Mouse (Mus musculus): Measurements from ENCODE around the gene Pdhb.

The Pdhb gene

GRCm38 (mm10) chr14:8190556-8190955 is 17.7 kb upstream of the Pdhb start:
- DNase-seq (ENCODE audit: low spot score), result no peak

GRCm38 (mm10) chr14:8186278-8187045 is 13.6 kb upstream of the Pdhb start:
- no peak for DNase-seq (ENCODE audit: low spot score)

GRCm38 (mm10) chr14:8183330-8183729 is 10.5 kb upstream of the Pdhb start:
- DNase-seq (ENCODE audit: low spot score), result no peak

GRCm38 (mm10) chr14:8180371-8181035 is 7.7 kb upstream of the Pdhb start:
- no peak for DNase-seq (ENCODE audit: low spot score)

GRCm38 (mm10) chr14:8176251-8176650 is 3.4 kb upstream of the Pdhb start:
- peak; percentile 69 for DNase-seq (ENCODE audit: low spot score)

- DNase-seq (ENCODE audit: low spot score), result peak; percentile 44
Measured at GRCm38 (mm10) chr14:8174634-8175033, 1.8 kb upstream of the Pdhb start.

GRCm38 (mm10) chr14:8173542-8174250 is 871 bp upstream of the Pdhb start:
- peak; percentile 47 for DNase-seq (ENCODE audit: low spot score)

- no peak for DNase-seq (ENCODE audit: low spot score)
Measured at GRCm38 (mm10) chr14:8164463-8164862, 8.4 kb downstream of the Pdhb start.

- DNase-seq (ENCODE audit: low spot score), result no peak
Measured at GRCm38 (mm10) chr14:8161777-8162176, 11.0 kb downstream of the Pdhb start.

- DNase-seq (ENCODE audit: low spot score), result no peak
Measured at GRCm38 (mm10) chr14:8159141-8159540, 13.7 kb downstream of the Pdhb start.

GRCm38 (mm10) chr14:8158721-8159120 is 14.1 kb downstream of the Pdhb start:
- DNase-seq (ENCODE audit: low spot score), result no peak

- peak; percentile 17 for DNase-seq (ENCODE audit: low spot score)
Measured at GRCm38 (mm10) chr14:8156947-8157346, 15.9 kb downstream of the Pdhb start.

- no peak for DNase-seq (ENCODE audit: low spot score)
Measured at GRCm38 (mm10) chr14:8154072-8154471, 18.8 kb downstream of the Pdhb start.

GRCm38 (mm10) chr14:8151757-8152156 is 21.1 kb downstream of the Pdhb start:
- no peak for DNase-seq (ENCODE audit: low spot score)

GRCm38 (mm10) chr14:8148842-8149241 is 24.0 kb downstream of the Pdhb start:
- DNase-seq (ENCODE audit: low spot score), result no peak

- no peak for DNase-seq (ENCODE audit: low spot score)
Measured at GRCm38 (mm10) chr14:8146611-8147223, 26.1 kb downstream of the Pdhb start.

GRCm38 (mm10) chr14:8145594-8146558 is 26.9 kb downstream of the Pdhb start:
- DNase-seq (ENCODE audit: low spot score), result no peak

GRCm38 (mm10) chr14:8141131-8141530 is 31.7 kb downstream of the Pdhb start:
- no peak for DNase-seq (ENCODE audit: low spot score)

- no peak for DNase-seq (ENCODE audit: low spot score)
Measured at GRCm38 (mm10) chr14:8139724-8140710, 32.8 kb downstream of the Pdhb start.

- DNase-seq (ENCODE audit: low spot score), result no peak
Measured at GRCm38 (mm10) chr14:8135130-8135529, 37.7 kb downstream of the Pdhb start.
